Mouse (Mus musculus) c-Kit-positive CD71-positive TER-119-positive erythroid progenitor cells, embryonic 14.5 days (primary cell): ENCODE measurements around the gene R3hdm4.

Experiments
- DNase-seq: peaks from one replicate; pipeline ENCODE4 v3.0.0-alpha.2; 2013; ENCODE audit warnings: low spot score

Gene R3hdm4

GRCm38 (mm10) chr10:79942988-79943387 is 22.0 kb upstream of the R3hdm4 start:
- no peak for DNase-seq

- no peak for DNase-seq
Measured at GRCm38 (mm10) chr10:79940749-79941148, 19.7 kb upstream of the R3hdm4 start.

DNA sequence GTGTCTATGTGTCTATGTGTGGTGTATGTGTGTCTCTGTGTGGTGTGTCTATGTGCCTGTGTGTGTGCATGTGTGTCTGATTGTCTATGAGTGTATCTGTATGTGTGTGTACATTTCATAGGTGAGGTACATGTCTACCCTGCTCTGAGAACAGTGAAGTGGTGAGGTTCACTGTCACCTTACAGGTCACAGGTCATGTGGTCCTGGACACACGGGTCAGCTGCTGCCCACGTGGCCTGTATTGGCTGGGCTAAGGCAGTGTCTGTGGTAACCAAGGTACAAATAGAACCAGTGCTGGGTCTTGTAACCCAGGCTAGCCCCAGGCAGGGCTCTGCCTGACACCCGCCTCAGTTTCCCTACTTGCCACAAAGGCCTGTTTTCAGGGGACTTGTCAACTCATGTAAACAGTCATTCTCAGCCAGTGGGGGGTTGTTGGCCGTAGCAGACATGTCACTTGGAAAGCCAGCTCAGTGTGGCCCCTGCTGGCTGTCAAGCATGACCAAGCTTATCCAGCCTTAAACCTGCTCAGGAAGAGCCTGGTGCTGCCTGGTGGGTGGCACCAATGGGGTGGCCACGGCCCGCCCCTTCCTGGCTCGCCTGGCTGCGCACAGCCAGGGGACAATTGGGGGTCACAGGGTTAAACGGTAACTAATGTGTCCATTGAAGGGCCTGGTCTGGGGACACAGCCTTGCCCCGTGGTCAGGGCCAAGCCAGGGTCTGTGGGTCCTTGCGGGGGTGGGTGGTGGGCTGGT is 16.9 kb upstream of the R3hdm4 start:
- DNase-seq, result no peak

- no peak for DNase-seq
Measured at GRCm38 (mm10) chr10:79936911-79937441, 16.0 kb upstream of the R3hdm4 start.

DNA sequence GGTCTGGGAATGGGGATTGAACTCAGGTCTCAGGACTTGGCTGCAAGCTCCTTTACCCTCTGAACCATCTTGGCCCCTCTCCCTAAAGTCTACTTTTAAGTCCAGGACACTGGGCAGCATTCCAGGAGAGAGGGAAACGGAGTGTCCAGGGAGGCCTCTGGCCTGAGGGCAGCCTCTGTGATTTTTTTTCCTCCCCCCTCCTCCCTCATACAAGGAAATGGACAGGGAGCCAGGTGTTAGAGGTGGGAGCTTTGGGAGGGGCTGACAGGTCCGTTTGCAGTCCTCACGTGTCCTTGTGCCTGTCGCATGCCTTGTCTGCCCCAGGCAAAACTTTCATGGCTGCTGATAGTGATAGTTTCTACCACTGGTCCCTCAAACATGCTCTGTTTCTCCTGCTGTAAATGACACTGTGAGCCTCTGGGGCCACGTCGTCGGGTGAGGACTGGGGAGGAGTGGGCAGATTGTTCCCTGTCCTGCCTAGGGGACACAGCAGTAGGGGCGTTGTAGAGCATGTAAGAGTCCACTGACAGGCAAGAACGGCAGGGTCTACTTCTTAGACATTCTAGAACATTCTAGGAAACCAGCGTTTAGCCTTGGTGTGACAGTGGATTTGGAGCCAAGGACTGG is 15.4 kb upstream of the R3hdm4 start:
- DNase-seq, result no peak

GRCm38 (mm10) chr10:79934794-79935569 is 14.0 kb upstream of the R3hdm4 start:
- no peak for DNase-seq

DNA sequence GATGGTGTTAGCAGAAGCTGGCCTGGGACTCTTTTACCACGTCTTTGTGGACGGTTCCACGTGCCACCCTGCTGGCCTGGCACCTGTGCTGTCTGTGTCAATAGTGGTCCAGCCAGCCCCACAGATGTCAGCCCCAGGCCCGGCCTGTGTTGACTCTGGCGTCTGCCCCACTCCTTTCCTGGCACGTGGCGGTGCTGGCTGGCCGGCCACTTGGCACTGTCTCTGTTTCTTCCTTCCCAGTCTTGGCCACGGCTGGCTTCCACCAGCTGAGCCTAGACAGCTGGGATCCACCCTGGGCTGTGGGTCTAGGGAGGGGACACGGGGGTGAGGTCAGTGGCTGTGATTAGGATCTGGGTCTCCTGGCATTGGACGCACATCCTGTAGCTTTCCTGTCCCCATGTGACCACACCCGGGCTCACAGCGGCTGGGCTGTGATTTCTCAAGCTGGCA is 13.3 kb upstream of the R3hdm4 start:
- DNase-seq, result no peak

- no peak for DNase-seq
Measured at GRCm38 (mm10) chr10:79933861-79934260, 12.9 kb upstream of the R3hdm4 start.

- no peak for DNase-seq
Measured at GRCm38 (mm10) chr10:79933145-79933679, 12.2 kb upstream of the R3hdm4 start.

- DNase-seq, result no peak
Measured at GRCm38 (mm10) chr10:79932736-79933135, 11.7 kb upstream of the R3hdm4 start.

- DNase-seq, result no peak
Measured at GRCm38 (mm10) chr10:79931797-79932196, 10.8 kb upstream of the R3hdm4 start.

GRCm38 (mm10) chr10:79930826-79931186 is 9.8 kb upstream of the R3hdm4 start:
- DNase-seq, result no peak

DNA sequence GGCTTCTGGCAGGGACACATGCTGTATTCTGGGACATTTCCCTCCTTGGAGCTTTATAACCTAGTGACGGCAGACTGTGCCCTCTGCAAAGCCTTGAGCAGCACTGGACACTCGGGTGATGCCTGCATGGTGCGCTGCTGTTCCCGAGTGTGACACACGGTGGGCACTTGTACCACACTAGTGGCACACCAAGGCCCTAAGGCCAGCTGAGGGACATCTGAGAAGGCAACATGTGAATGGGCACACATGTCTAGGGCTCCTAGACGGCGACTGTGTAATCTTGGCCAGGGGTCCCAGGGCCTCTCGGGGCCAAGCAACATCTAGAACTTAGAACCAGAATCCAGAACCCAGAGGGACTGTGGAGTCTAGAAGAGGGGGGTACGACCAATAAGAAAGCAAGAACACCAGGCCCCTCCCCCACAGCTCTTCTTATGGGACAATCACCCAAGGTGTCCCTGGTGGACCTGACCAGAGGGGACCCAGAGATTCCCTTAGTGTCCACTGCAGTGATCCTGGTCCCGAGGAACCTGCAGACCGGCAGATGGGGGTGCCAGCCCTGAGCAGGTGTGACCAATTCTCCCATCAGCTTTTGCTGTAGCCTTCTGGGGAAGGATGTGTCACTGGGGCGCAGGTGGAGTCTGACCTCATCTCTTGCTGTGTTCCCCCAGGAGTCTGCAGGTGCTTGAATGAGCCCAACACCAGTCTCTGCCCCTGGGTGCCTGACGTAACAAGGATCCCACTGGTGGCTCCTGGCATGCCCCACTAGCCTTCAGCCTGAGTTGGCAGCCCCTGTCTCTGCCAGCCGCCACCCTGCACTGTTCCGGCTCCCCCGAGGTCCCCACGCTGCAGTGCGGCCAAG is 9.2 kb upstream of the R3hdm4 start:
- DNase-seq, result no peak

- DNase-seq, result no peak
Measured at GRCm38 (mm10) chr10:79928907-79929701, 8.1 kb upstream of the R3hdm4 start.

- no peak for DNase-seq
Measured at GRCm38 (mm10) chr10:79928030-79928694, 7.2 kb upstream of the R3hdm4 start.

DNA sequence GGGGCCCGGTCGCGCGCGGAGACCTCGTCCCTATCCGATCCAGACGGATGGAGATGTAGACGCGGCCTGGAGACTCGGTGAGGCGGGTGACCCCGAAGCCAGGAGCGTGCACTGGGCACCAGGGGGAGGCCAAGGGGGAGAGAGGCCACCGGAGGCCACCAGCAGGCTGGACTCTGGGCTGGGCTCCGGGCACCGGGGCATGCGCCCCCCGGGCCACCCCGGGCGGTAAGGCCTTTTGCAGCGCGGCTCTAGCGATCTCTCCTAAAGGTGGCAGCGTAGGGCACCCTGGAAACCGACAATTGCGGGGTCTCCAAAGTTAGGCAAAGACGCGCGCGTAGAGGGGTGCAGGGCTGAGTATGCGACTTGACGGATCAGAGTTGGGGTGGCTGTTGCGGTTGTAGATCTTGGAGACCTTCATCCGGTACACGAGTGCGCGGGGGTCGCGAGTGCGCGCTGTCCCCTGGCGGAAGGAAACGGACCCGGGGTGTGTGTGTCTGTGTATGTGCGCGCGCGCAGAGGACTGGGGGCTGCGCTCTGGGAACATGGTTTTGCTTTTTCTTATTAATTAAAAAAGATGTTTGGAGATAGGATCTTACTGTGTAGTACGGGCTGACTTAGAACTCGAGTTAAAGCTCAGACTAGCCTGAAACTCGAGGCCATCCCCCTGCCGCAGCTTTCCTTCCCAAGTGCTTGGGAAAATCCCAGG is 6.5 kb upstream of the R3hdm4 start:
- peak; percentile 47 for DNase-seq

DNA sequence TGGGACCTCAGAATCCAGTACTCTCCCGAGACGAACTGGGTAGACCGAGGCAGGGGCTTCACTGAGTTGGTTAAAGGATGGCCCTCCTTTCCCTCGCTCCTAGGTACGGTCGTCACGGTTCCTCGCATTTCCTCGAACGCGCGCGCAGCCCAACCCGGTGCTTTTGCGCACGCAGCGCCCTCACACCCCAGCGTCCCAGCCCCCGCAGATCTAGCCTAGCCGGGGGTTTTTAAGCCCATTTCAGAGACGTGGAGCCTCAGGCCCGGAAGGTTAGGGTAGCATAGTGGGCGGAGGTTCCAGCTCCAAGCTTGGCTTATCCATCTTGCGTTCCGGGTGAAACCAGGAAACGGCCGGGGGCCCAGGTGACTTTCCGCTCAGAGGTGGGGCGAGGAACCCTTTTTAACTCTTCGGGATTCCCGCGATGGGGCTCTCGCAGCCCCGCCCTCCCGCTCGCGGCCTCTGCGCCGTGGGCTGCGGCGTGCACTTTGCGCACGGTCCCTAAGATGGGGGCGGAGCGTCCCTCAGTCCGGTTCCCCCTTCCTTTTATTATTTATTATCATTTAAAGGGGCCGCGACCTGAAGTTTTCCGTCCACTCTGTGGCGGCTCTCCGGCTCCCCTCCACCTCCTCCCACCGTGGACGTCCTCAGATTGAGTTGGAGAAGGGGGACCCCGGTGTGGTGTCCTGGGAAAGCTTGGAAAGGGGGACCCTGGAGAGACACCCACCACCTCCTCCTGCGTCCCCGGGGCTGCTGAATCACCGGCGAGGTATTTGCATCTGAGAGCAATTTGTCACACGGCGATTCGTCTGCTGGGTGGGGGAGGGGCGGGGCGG is 5.7 kb upstream of the R3hdm4 start, which contains the start of gene Arid3a:
TSS of gene Arid3a (plus strand) at position 553 of the 833 bp plus-strand sequence.
- DNase-seq, result peak; percentile 85

GRCm38 (mm10) chr10:79925785-79926490 is 4.9 kb upstream of the R3hdm4 start:
- DNase-seq, result no peak
